Mouse (Mus musculus): ENCODE data around the gene Usp36.

DNA sequence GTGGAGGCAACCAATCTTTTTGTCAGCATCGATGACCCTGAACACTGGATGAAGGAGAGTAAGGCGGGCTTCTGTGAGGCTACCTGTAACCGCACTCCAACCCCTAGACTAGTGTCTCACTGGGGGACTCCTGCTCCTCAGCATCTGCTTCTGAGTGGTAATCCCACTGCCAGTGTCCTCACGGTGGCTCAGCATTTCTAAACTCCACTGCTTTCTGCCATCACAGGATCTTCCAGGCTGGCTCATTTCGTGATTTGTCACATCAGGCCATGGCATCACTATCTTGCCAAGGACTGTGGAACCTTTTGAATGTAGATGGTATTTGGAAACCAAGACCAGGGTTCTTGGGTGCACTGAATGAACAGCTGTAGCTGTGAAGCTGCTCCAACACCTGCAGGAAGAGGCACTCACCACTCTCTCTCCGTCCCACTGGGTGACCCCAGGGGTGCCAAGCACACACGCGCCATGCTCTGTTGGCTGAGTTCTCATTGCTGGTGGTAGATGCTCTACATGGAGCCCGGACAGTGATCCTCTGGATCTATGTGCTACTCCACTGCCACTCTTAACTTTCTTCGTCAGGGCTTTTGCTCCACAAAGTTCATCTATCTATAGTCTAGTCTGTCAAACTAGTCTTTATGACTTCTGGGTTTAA is 66.5 kb downstream of the Usp36 start:
- TF ChIP-seq CTCF (IDR thresholded peaks at IDR 0.05; ENCODE audit: insufficient read depth, low read length) (no peak), POLR2A (IDR thresholded peaks at IDR 0.05; ENCODE audit: borderline replicate concordance, extremely low read depth, low read depth, low read length) (no peak)
